Mouse (Mus musculus): Measurements from ENCODE around the gene Sh3pxd2b.
A peak's percentile ranks its signal among the peaks of the same experiment; 100 is the strongest.

Sh3pxd2b gene

GRCm38 (mm10) chr11:32340476-32341473, 6.8 kb upstream of the Sh3pxd2b start:
- DNase-seq (ENCODE audit: low read depth, low spot score): peak; percentile 65

- DNase-seq (ENCODE audit: low read depth, low spot score): no peak
Observed at GRCm38 (mm10) chr11:32342770-32343191, 4.8 kb upstream of the Sh3pxd2b start.

GRCm38 (mm10) chr11:32343350-32343749, 4.3 kb upstream of the Sh3pxd2b start:
- no peak for DNase-seq (ENCODE audit: low read depth, low spot score)

- no peak for DNase-seq (ENCODE audit: low read depth, low spot score)
Observed at GRCm38 (mm10) chr11:32345504-32346297, 1.9 kb upstream of the Sh3pxd2b start.

GRCm38 (mm10) chr11:32347264-32347606, 385 bp upstream of the Sh3pxd2b start:
- DNase-seq (ENCODE audit: low read depth, low spot score): no peak

- no peak for DNase-seq (ENCODE audit: low read depth, low spot score)
Observed at GRCm38 (mm10) chr11:32348433-32349283, 1.0 kb downstream of the Sh3pxd2b start.

GRCm38 (mm10) chr11:32349284-32349953, 1.8 kb downstream of the Sh3pxd2b start:
- no peak for DNase-seq (ENCODE audit: low read depth, low spot score)

- DNase-seq (ENCODE audit: low read depth, low spot score): no peak
Observed at GRCm38 (mm10) chr11:32352946-32353345, 5.3 kb downstream of the Sh3pxd2b start.

GRCm38 (mm10) chr11:32355377-32355776, 7.8 kb downstream of the Sh3pxd2b start:
- DNase-seq (ENCODE audit: low read depth, low spot score): no peak

- DNase-seq (ENCODE audit: low read depth, low spot score): no peak
Observed at GRCm38 (mm10) chr11:32357686-32358085, 10.1 kb downstream of the Sh3pxd2b start.

- no peak for DNase-seq (ENCODE audit: low read depth, low spot score)
Observed at GRCm38 (mm10) chr11:32358399-32358798, 10.8 kb downstream of the Sh3pxd2b start.

- no peak for DNase-seq (ENCODE audit: low read depth, low spot score)
Observed at GRCm38 (mm10) chr11:32359566-32359965, 11.9 kb downstream of the Sh3pxd2b start.

- no peak for DNase-seq (ENCODE audit: low read depth, low spot score)
Observed at GRCm38 (mm10) chr11:32361774-32362173, 14.2 kb downstream of the Sh3pxd2b start.

GRCm38 (mm10) chr11:32363188-32363587, 15.6 kb downstream of the Sh3pxd2b start:
- no peak for DNase-seq (ENCODE audit: low read depth, low spot score)

GRCm38 (mm10) chr11:32363610-32364220, 16.1 kb downstream of the Sh3pxd2b start:
- no peak for DNase-seq (ENCODE audit: low read depth, low spot score)

- no peak for DNase-seq (ENCODE audit: low read depth, low spot score)
Observed at GRCm38 (mm10) chr11:32364375-32364774, 16.8 kb downstream of the Sh3pxd2b start.

GRCm38 (mm10) chr11:32365498-32365897, 17.9 kb downstream of the Sh3pxd2b start:
- DNase-seq (ENCODE audit: low read depth, low spot score): no peak

- no peak for DNase-seq (ENCODE audit: low read depth, low spot score)
Observed at GRCm38 (mm10) chr11:32367056-32367455, 19.4 kb downstream of the Sh3pxd2b start.

- DNase-seq (ENCODE audit: low read depth, low spot score): no peak
Observed at GRCm38 (mm10) chr11:32368986-32369385, 21.4 kb downstream of the Sh3pxd2b start.

GRCm38 (mm10) chr11:32370881-32371280, 23.3 kb downstream of the Sh3pxd2b start:
- no peak for DNase-seq (ENCODE audit: low read depth, low spot score)

All from WW6 (cell line).